Mouse (Mus musculus) small intestine, adult 2 months (tissue): ENCODE data around the gene Gstp1.

ENCODE experiments used
- CTCF ChIP-seq: fragments of 200-500 bp; IDR thresholded peaks from 2 replicates; pipeline ENCODE4 v1.5.1; 2012; ENCODE audit warnings: low read depth, mild to moderate bottlenecking, control low read depth, inconsistent platforms, low read length, moderate library complexity, mixed read lengths; ENCODE audit not compliant: insufficient replicate concordance, insufficient read length; ENCODE audit errors: extremely low read depth
- POLR2A ChIP-seq: fragments of 200-500 bp; IDR thresholded peaks from 2 replicates; pipeline ENCODE4 v1.6.1; 2012; ENCODE audit warnings: low read depth, mild to moderate bottlenecking, control low read depth, inconsistent platforms, low read length, moderate library complexity

DNA sequence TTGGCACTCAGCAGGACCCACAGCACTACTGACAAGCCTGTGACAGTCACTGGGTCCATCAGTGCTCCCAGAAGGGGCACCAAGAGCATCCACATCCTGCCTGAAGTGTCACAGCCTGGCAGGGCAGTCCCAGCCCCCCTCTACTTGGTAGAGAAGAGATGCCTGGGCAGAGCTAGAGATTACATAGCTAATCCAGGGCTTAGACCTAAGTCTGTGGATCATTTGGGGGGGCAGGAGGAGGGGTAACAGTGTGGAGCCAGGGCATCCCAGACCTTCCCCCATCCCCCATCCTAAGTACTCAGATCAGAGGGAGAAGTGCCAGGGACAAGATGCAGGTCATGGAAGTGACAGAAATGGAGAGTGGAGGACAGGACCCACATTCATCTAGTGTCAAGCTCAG lies 23.0 kb downstream of the Gstp1 start:
- TF ChIP-seq CTCF (no peak), POLR2A (no peak)
